Mouse (Mus musculus): ENCODE results near the gene Dazap2. TPM values are rescaled to one million over a fixed set of nuclear protein-coding genes. Genes with fewer than 3 reads are reported as not detected.

Gene Dazap2
- polyA plus RNA-seq, 1 experiment from 2014 or later, result 241 TPM

- Histone ChIP-seq H3K4me2 (no peak overlapping the region), H3K36me3 (no peaks in the 10 kb centered on the region), H3K27me3 (no peaks in the 10 kb centered on the region), H3K9me3 (replicated peaks) (no peaks in the 10 kb centered on the region), H3K4me1 (peaks cover 27% of the 10 kb centered on the region), H3K9ac (no peak overlapping the region), H3K4me3 (replicated peaks) (no peak overlapping the region), H3K27ac (0 out of 2 replicates have a peak overlapping the region, but pooled peaks have one; percentile 11)
- WGBS, result 42% methylated on average over 6 of the region's 6 CpGs
- no peak for ATAC-seq (replicated peaks; ENCODE audit: low FRiP score)
Measured at GRCm38 (mm10) chr15:100667420-100667819, 52.3 kb downstream of the Dazap2 start.

- Histone ChIP-seq H3K27ac (no peak overlapping the region), H3K27me3 (no peaks in the 10 kb centered on the region), H3K4me2 (no peak overlapping the region), H3K9me3 (replicated peaks) (no peaks in the 10 kb centered on the region), H3K36me3 (no peaks in the 10 kb centered on the region), H3K4me3 (replicated peaks) (no peak overlapping the region), H3K9ac (no peak overlapping the region), H3K4me1 (peaks cover 27% of the 10 kb centered on the region)
- whole genome bisulfite sequencing, result 75% methylated on average over 5 of the region's 5 CpGs
- ATAC-seq (replicated peaks; ENCODE audit: low FRiP score), result no peak
Measured at GRCm38 (mm10) chr15:100667871-100668545, 52.9 kb downstream of the Dazap2 start.

- Histone ChIP-seq H3K4me3 (replicated peaks) (no peak within 1 kb of the TSS), H3K4me1 (peaks cover 29% of the 10 kb centered on the region), H3K9ac (no peak within 1 kb of the TSS), H3K27ac (no peak within 1 kb of the TSS), H3K9me3 (replicated peaks) (no peaks in the 10 kb centered on the region), H3K27me3 (no peaks in the 10 kb centered on the region), H3K4me2 (no peak within 1 kb of the TSS), H3K36me3 (no peaks in the 10 kb centered on the region)
- WGBS, result 87% methylated on average over 20 of the region's 20 CpGs
- no peak for ATAC-seq (replicated peaks; ENCODE audit: low FRiP score)
Measured at GRCm38 (mm10) chr15:100669337-100669736, 54.2 kb downstream of the Dazap2 start, which contains the start of gene Bin2. TSS of gene Bin2 (minus strand) at chr15:100669553.

GRCm38 (mm10) chr15:100670004-100670403 lies 54.9 kb downstream of the Dazap2 start:
- Histone ChIP-seq H3K27me3 (no peaks in the 10 kb centered on the region), H3K4me1 (peaks cover 28% of the 10 kb centered on the region), H3K4me2 (no peak overlapping the region), H3K36me3 (no peaks in the 10 kb centered on the region), H3K27ac (no peak overlapping the region), H3K9me3 (replicated peaks) (no peaks in the 10 kb centered on the region), H3K4me3 (replicated peaks) (no peak overlapping the region), H3K9ac (no peak overlapping the region)
- ATAC-seq (replicated peaks; ENCODE audit: low FRiP score), result no peak
- WGBS, result 92% methylated on average over 8 of the region's 8 CpGs

Small RNA genes lying within 50 kb of the gene (microRNA-seq; reads per million reads assigned to microRNA genes)
- not detected for gene Mir6961

Other genes with a start within 250 kb of the Dazap2 start
- gene Gm5475, start 193.2 kb upstream of the Dazap2 start, polyA plus RNA-seq (2015; fragmentation: Nextera tagmentation; extraction: Ambion mirVana), result 0.15 and 0.25 TPM in 2 replicates
- gene Slc11a2, start 190.3 kb upstream of the Dazap2 start, polyA plus RNA-seq (2015; fragmentation: Nextera tagmentation; extraction: Ambion mirVana), result 26.8 and 28.2 TPM in 2 replicates
- 27.5 and 27.8 TPM in 2 replicates for gene Letmd1, start 146.3 kb upstream of the Dazap2 start, polyA plus RNA-seq (2015; fragmentation: Nextera tagmentation; extraction: Ambion mirVana)
- 16.0 and 16.9 TPM in 2 replicates for gene Csrnp2, start 119.9 kb upstream of the Dazap2 start, polyA plus RNA-seq (2015; fragmentation: Nextera tagmentation; extraction: Ambion mirVana)
- 38.1 and 38.2 TPM in 2 replicates for gene Tfcp2, start 63.3 kb upstream of the Dazap2 start, polyA plus RNA-seq (2015; fragmentation: Nextera tagmentation; extraction: Ambion mirVana)
- gene Pou6f1, start 15.4 kb upstream of the Dazap2 start, polyA plus RNA-seq (2015; fragmentation: Nextera tagmentation; extraction: Ambion mirVana), result 8.4 and 9.1 TPM in 2 replicates
- gene Smagp, start 21.6 kb downstream of the Dazap2 start, polyA plus RNA-seq (2015; fragmentation: Nextera tagmentation; extraction: Ambion mirVana), result 30.0 and 33.1 TPM in 2 replicates
- gene Bin2, start 54.2 kb downstream of the Dazap2 start, polyA plus RNA-seq (2015; fragmentation: Nextera tagmentation; extraction: Ambion mirVana), result 2.6 and 3.2 TPM in 2 replicates
- 16.5 and 18.3 TPM in 2 replicates for gene Cela1, start 72.6 kb downstream of the Dazap2 start, polyA plus RNA-seq (2015; fragmentation: Nextera tagmentation; extraction: Ambion mirVana)
- gene Galnt6, start 114.0 kb downstream of the Dazap2 start, polyA plus RNA-seq (2015; fragmentation: Nextera tagmentation; extraction: Ambion mirVana), result 1.0 and 2.4 TPM in 2 replicates
- gene Slc4a8, start 146.4 kb downstream of the Dazap2 start, polyA plus RNA-seq (2015; fragmentation: Nextera tagmentation; extraction: Ambion mirVana), result 9.6 and 9.9 TPM in 2 replicates

Data from kidney, embryonic 15.5 days (tissue).